Comparison of ENCODE assay signal across 15 mouse cellular contexts in the genomic region with DNA sequence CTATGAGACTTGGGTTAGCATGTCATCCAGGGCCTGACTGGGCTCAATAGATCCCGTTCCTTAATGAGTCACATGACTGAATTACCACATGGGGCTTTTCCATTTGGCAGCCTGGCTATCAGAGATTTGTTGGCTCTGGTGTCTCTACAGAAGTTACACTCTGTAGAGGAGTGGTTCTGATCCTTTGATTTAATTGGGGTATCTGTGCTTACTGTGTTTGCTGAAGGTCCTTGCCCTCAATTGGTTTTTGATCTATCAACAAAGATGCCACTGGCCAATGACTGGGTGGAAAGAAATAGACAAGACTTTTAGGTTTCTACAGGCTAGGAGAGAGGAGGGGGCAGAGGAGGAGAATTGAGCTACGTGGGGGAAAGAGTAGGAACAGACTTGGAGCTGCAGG. TPM values are rescaled to one million over a fixed set of nuclear protein-coding genes. Genes with fewer than 3 reads are reported as not detected.
"Had no signal": no experiment of that assay in that cellular context is flagged by ENCODE, and none has a peak within 500 bp of the region (broad histone marks: within the 10 kb centered on the region; RNA-seq: fewer than 3 reads in every experiment).

No protein-coding gene starts in this region.

- H3K9me3 ChIP-seq: limb, embryonic 13.5 days; midbrain, embryonic 10.5 days; midbrain, embryonic 15.5 days had no signal

- DNase-seq: kidney, postnatal 10 days; kidney, postnatal 4 days; lung, adult 2 months; lung, postnatal 4 days; right cerebral cortex, postnatal 25 days; thymus, postnatal 36 days had no signal

- H3K4me3 ChIP-seq: layer of hippocampus, adult 2 months; limb, embryonic 13.5 days; midbrain, embryonic 10.5 days; midbrain, embryonic 15.5 days had no signal

- H3K4me2 ChIP-seq: limb, embryonic 13.5 days; midbrain, embryonic 15.5 days had no signal

- ATAC-seq: inflammation-experienced regulatory T-cells, adult 6 months; intestine, postnatal 0 days; lung, postnatal 0 days; midbrain, embryonic 15.5 days had no signal

- H3K36me3 ChIP-seq: limb, embryonic 13.5 days; midbrain, embryonic 10.5 days; midbrain, embryonic 15.5 days had no signal

- H3K27me3 ChIP-seq: limb, embryonic 13.5 days; midbrain, embryonic 15.5 days had no signal

- H3K27ac ChIP-seq: layer of hippocampus, adult 2 months; limb, embryonic 13.5 days; midbrain, embryonic 10.5 days; midbrain, embryonic 15.5 days had no signal

- H3K9ac ChIP-seq: limb, embryonic 13.5 days; midbrain, embryonic 15.5 days had no signal

RNA-seq across cellular contexts. Expression of a gene that starts 21.1 kb away (rescaled TPM):
- polyA plus RNA-seq: inflammation-experienced regulatory T-cells, adult 6 months; lung, postnatal 0 days; midbrain, embryonic 10.5 days; small intestine, adult 2 months; thymus, postnatal 0 days had no signal

RNA-seq across cellular contexts. Expression of a gene that starts 26.7 kb away (rescaled TPM):
- polyA plus RNA-seq: inflammation-experienced regulatory T-cells, adult 6 months had no signal
